Mouse (Mus musculus) spleen, adult 2 months (tissue): ENCODE results near the gene Gm40193.

ENCODE experiments used
- CTCF ChIP-seq: fragments of 200-500 bp; IDR thresholded peaks from 2 replicates; pipeline ENCODE4 v1.5.1; 2011; ENCODE audit warnings: mild to moderate bottlenecking, inconsistent platforms; ENCODE audit not compliant: insufficient read depth, insufficient read length, insufficient replicate concordance; ENCODE audit errors: extremely low read depth
- POLR2A ChIP-seq: fragments of 200-500 bp; IDR thresholded peaks from 2 replicates; pipeline ENCODE4 v1.6.1; 2011; ENCODE audit warnings: low read depth, low read length, inconsistent platforms

DNA sequence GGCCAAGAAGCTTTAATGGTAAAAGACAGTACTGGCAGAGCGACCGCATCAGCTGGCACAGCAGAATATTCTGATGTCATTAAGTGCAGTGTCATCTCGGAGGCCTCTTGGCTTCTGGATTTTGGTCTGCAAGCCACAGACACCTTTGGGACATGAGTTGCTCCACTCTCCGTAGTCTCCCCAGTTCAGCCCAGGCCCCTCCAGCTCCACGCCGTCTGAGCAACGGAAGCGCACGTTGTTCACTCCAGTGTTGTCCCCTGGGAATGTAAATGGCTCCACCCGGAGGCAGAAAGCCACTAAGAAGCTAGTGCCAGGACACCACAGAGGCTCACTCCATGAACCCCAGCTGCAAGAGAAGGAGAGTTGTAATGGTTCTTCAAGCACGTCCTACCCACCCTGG, 19.2 kb downstream of the Gm40193 start:
- TF ChIP-seq CTCF (no peak), POLR2A (no peak)
